Mouse (Mus musculus): Measurements from ENCODE around the gene Nfkbil1.

Gene Nfkbil1

GRCm38 (mm10) chr17:35174201-35174977 lies 61.2 kb downstream of the Nfkbil1 start:
- no peak for DNase-seq

GRCm38 (mm10) chr17:35173329-35173728 lies 62.3 kb downstream of the Nfkbil1 start:
- peak; percentile 37 to 38 for DNase-seq

- DNase-seq = peak; percentile 32 to 37
Measured at GRCm38 (mm10) chr17:35172445-35173234, 63.0 kb downstream of the Nfkbil1 start.

All from thymus, postnatal 36 days (tissue).